Mouse (Mus musculus) limb, embryonic 13.5 days (tissue): ENCODE data around the gene Anapc1. TPM values are rescaled to one million over a fixed set of nuclear protein-coding genes. Genes with fewer than 3 reads are reported as not detected.
A peak's percentile ranks its signal among the peaks of the same experiment; 100 is the strongest.

Source experiments
- ATAC-seq: fragments of 200-750 bp; cut with Nextera tagmentation; 2 replicates; pipeline ENCODE4 v1.8.0; 2017; ENCODE audit warnings: low read depth, moderate number of reproducible peaks, moderate TSS enrichment; ENCODE audit not compliant: low FRiP score
- H3K27ac ChIP-seq: fragments of 300-500 bp; sonication (generic); 2 replicates; pipeline ENCODE4 v1.5.1; 2015; ENCODE audit warnings: inconsistent platforms, mild to moderate bottlenecking, moderate library complexity
- H3K27me3 ChIP-seq: fragments of 300-500 bp; sonication (generic); 2 replicates; pipeline ENCODE4 v1.6.1; 2015; ENCODE audit warnings: mild to moderate bottlenecking, inconsistent platforms
- H3K36me3 ChIP-seq: fragments of 300-500 bp; sonication (generic); 2 replicates; pipeline ENCODE4 v1.6.1; 2015; ENCODE audit warnings: inconsistent platforms, mild to moderate bottlenecking, moderate library complexity
- H3K4me1 ChIP-seq: fragments of 300-500 bp; sonication (generic); 2 replicates; pipeline ENCODE4 v1.6.1; 2015; ENCODE audit warnings: inconsistent platforms
- H3K4me2 ChIP-seq: fragments of 300-500 bp; sonication (generic); replicated peaks from 2 replicates; pipeline ENCODE4 v1.6.1; 2015; ENCODE audit warnings: inconsistent platforms, mild to moderate bottlenecking, moderate library complexity
- H3K4me3 ChIP-seq: fragments of 300-500 bp; sonication (generic); 2 replicates; pipeline ENCODE4 v1.5.1; 2015; ENCODE audit warnings: moderate library complexity, mild to moderate bottlenecking, inconsistent platforms
- H3K9ac ChIP-seq: fragments of 300-500 bp; sonication (generic); 2 replicates; pipeline ENCODE4 v1.6.1; 2015; ENCODE audit warnings: mild to moderate bottlenecking, inconsistent platforms
- H3K9me3 ChIP-seq: fragments of 300-500 bp; sonication (generic); 2 replicates; pipeline ENCODE4 v1.6.1; 2016; ENCODE audit warnings: inconsistent platforms
- WGBS: fragments of 180-500 bp; shearing (Covaris S2); methylation state at CpG from one replicate; pipeline ENCODE4 v1.1.7; 2015; 5-methylcytosine and 5-hydroxymethylcytosine counted together
- polyA plus RNA-seq: library from polyadenylated mRNA; unstranded; fragments of >200 nt; fragmentation: Nextera tagmentation; extraction: Ambion mirVana; gene quantifications from 2 replicates; pipeline ENCODE4 v1.2.1, GENCODE M21; 2015

Anapc1 gene
- polyA plus RNA-seq, 1 experiment from 2014 or later, result 73.0 TPM

DNA sequence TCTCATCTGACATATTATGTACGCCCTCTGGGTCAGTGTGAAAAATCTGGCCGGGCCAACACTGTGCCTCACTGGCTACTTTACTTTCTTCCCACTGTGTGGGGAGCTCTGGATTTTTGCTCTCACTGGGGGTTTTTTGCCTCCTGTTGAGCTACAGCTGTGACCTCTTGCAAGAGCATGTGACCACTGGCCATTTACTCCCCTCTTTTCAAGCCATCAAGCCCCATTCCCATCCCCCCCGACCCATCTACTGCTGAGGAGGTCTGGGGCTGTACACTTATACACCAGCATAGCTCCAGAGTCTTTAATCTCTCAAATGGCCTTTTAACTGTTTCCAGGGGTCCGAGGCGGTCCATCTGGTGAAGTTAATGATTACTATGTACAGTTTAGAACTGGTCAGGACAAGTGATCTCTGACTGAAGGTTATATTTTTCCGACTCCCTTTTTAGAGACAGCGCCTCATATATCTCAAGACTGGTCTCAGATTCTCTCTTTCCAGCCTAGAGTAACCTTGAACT is 27.6 kb upstream of the Anapc1 start:
- peak overlapping the region; percentile 50 for H3K4me2 ChIP-seq
- no peak overlapping the region for H3K9ac ChIP-seq
- peak overlapping the region; percentile 98 for H3K27ac ChIP-seq
- ATAC-seq, result peak; percentile 26
- 16% methylated on average over 7 of the region's 7 CpGs for WGBS
- H3K27me3 ChIP-seq, result no peaks in the 10 kb centered on the region
- no peak overlapping the region for H3K4me3 ChIP-seq
- H3K9me3 ChIP-seq, result no peaks in the 10 kb centered on the region
- H3K36me3 ChIP-seq, result peaks cover 9% of the 10 kb centered on the region
- H3K4me1 ChIP-seq, result peaks cover 84% of the 10 kb centered on the region

DNA sequence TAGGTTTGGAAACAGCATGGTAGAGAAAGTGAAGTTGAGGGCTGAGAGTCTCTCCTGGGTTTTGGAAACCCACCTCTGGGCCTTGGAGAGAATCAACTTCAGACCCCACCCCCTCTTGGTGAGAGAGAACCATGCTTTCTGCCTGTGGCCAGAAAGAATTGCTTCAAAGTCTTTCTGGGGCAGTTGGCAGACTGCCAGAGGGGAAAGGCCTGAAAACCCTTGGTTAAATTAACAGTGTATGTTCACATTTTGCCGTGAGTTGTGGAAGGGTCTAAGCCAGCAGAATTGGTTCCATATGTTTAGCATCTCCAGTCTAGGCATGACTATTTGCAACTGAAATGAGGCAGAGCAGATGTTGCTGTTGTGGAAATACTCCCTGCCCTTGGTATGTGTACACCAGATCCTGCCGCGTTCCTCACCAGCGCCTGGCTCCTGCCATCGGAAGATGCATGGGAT is 26.4 kb upstream of the Anapc1 start:
- Histone ChIP-seq H3K9ac (no peak overlapping the region), H3K4me2 (peak overlapping the region; percentile 50), H3K9me3 (no peaks in the 10 kb centered on the region), H3K4me1 (peaks cover 94% of the 10 kb centered on the region), H3K27ac (peak overlapping the region; percentile 98), H3K4me3 (no peak overlapping the region; the same call in 1 of the 2 replicates), H3K27me3 (no peaks in the 10 kb centered on the region), H3K36me3 (no peaks in the 10 kb centered on the region)
- ATAC-seq, result peak; percentile 90
- WGBS, result 6% methylated on average over 5 of the region's 5 CpGs

DNA sequence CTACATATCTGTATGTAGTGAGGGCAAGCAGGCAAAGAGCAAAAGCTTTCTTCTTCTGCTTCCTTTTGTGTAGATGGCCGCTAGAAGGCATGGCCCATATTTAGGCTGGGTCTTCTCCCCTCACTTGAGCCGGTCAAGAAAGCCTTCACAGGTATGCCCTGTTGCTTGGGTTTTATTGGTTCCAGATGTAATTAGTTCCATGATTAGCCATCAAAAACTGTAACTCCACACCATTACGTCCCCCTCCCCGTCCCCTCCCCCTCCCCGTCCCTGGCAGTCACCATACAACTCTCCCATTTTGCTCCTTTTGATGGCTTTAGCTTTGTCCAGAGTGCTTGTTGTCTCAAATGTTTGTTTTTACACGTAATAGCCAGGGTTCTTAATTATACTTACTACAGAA is 25.7 kb upstream of the Anapc1 start:
- Histone ChIP-seq H3K4me2 (peak overlapping the region; percentile 50), H3K27me3 (no peaks in the 10 kb centered on the region), H3K27ac (peak overlapping the region; percentile 98), H3K36me3 (peaks cover 4% of the 10 kb centered on the region; the same call in 1 of the 2 replicates), H3K4me3 (no peak overlapping the region), H3K9me3 (no peaks in the 10 kb centered on the region), H3K4me1 (peaks cover 93% of the 10 kb centered on the region), H3K9ac (no peak overlapping the region)
- 13% methylated on average over 6 of the region's 6 CpGs for WGBS
- no peak for ATAC-seq

DNA sequence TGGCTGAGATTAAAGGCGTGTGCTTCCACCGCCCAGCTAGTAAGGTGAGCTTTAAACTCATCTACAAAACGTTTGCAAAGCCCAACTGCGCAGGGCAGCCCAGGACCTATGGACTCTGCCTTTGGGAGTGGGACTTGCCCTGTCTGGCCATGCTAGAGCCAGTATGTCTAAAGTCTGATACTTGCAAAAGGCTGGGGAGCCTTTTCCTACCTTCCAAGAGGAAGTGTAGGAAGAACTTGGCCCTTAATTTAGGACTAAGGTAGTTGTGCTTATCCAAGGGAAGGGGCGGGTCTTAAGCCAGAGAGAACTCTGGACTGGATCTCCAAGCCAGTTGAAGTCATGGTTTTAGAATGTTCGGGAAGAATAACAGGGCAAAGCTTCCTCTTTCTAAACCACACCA is 23.4 kb upstream of the Anapc1 start:
- Histone ChIP-seq H3K36me3 (peaks cover 14% of the 10 kb centered on the region), H3K4me1 (peaks cover 72% of the 10 kb centered on the region), H3K4me3 (no peak overlapping the region), H3K27ac (peak overlapping the region; percentile 83), H3K9me3 (no peaks in the 10 kb centered on the region), H3K4me2 (peak overlapping the region; percentile 21; the same call in 1 of the 2 replicates), H3K27me3 (no peaks in the 10 kb centered on the region), H3K9ac (no peak overlapping the region)
- WGBS, result 35% methylated on average over 6 of the region's 6 CpGs
- no peak for ATAC-seq

DNA sequence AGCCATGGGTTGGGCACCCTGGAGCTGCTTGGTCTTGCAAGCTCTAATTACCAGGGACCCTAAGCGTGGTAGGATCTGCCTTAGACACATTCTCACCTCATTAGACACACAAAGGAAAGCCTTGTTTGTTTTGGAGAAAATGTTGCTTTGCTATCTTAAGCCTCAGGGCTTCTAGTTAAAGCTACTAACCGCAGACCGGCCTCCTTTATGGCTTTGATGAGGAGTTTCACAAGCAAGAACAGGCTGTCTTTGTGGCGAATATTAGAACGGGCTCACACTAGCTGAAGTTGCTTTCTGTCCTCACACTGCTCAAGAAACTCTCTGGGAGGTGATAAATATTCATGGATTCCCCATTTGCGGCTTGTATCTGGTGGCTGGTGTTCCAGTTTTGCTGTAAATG is 22.1 kb upstream of the Anapc1 start:
- 11% methylated on average over 6 of the region's 6 CpGs for WGBS
- H3K9me3 ChIP-seq, result no peaks in the 10 kb centered on the region
- peak overlapping the region; percentile 2; the same call in 1 of the 2 replicates for H3K9ac ChIP-seq
- no peak overlapping the region for H3K4me3 ChIP-seq
- peak overlapping the region; percentile 17 for H3K4me2 ChIP-seq
- ATAC-seq, result 0 out of 2 replicates have a peak, but pooled peaks have one; percentile 17
- H3K27me3 ChIP-seq, result no peaks in the 10 kb centered on the region
- H3K27ac ChIP-seq, result peak overlapping the region; percentile 83
- H3K36me3 ChIP-seq, result peaks cover 23% of the 10 kb centered on the region
- peaks cover 58% of the 10 kb centered on the region for H3K4me1 ChIP-seq

DNA sequence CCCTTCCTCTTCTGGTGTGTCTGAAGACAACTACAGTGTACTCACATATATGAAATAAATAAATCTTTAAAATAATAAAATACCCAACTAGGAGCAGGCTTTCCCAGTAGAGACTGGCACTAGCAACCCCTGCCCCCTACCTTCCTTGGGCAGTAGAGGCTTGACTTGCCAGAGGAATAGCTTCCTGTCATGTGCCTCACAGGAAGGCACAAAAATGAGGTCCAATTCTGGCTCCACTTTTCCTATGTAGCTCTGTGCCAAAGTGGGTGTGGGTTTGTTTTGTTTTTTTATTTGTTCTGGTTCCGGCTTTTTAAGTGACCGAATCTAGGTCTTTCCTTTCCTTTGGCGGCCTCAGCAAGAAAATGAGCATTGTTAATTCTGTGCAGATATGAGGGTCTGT is 17.3 kb upstream of the Anapc1 start:
- H3K4me3 ChIP-seq, result no peak overlapping the region
- ATAC-seq, result no peak
- peaks cover 24% of the 10 kb centered on the region for H3K4me1 ChIP-seq
- H3K9ac ChIP-seq, result no peak overlapping the region
- WGBS, result 93% methylated on average over 3 of the region's 3 CpGs
- no peaks in the 10 kb centered on the region for H3K27me3 ChIP-seq
- H3K27ac ChIP-seq, result no peak overlapping the region
- H3K4me2 ChIP-seq, result no peak overlapping the region
- peaks cover 40% of the 10 kb centered on the region for H3K36me3 ChIP-seq
- no peaks in the 10 kb centered on the region for H3K9me3 ChIP-seq

DNA sequence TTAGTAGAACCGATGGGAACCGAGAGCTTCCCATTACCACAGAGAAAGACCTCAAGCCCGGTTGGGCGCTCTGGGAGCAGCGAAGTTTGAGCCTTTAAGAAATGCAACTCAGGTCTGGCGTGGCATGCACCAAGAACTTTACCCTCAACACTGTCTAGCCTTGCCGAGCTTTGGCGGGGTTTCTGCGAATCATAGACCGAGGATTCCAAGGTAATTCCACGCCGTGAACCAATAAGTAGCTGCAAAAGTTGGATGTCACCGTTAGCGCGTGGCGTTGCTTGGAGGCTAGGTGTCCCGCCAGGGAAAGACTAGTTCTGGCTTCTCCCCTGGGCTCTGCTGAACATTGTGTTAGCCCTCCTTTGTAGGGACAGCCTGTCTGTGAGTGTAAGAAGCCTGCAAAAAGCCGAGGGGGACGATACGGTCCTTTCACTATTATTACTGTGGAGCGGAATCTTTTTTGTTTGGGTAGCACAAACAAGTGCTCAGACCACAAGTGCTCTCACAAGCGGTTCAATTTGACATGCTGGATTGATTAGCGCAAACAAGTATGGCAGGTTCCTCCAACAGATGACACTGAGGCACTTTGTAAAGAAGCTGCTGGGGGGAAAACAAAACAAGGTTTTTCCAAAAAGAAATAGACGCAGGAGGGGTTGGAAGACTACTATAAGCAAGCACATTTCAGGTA is 12.2 kb upstream of the Anapc1 start:
- peaks cover 15% of the 10 kb centered on the region for H3K4me1 ChIP-seq
- peak overlapping the region; percentile 97 for H3K27ac ChIP-seq
- H3K9ac ChIP-seq, result peak overlapping the region; percentile 80
- H3K9me3 ChIP-seq, result no peaks in the 10 kb centered on the region
- H3K27me3 ChIP-seq, result no peaks in the 10 kb centered on the region
- peak overlapping the region; percentile 64 for H3K4me2 ChIP-seq
- H3K36me3 ChIP-seq, result peaks cover 17% of the 10 kb centered on the region; the same call in 1 of the 2 replicates
- peak; percentile 48 for ATAC-seq
- peak overlapping the region; percentile 79 for H3K4me3 ChIP-seq
- WGBS, result under 1% methylated on average over 24 of the region's 24 CpGs

DNA sequence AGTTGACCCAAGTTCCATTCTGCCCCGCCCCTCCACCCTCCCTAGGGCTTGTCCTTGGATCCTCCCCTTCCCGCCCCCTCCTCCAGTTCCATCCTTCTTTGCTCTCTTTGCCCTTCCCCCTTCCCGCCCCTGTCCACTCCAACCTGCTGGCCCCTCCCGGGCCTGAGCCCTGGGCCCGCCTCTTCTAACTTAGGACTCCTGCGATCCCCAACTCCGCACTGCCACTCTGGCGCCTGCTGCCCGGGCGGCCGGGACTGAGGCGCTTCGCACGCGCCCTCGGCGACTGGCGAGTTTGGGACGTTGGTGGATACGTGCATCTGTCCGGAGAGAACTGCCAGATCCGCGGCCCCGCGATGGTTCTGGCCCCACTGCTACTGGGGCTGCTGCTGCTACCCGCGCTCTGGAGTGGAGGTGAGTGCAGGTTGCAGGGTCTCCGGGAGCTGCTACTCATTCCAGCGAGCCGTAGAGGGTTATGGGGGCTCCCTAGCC is 11.5 kb upstream of the Anapc1 start, which contains the start of gene Mertk:
Gene Mertk, plus strand, starts transcription at position 264 of the 489 bp plus-strand sequence.
- H3K27ac ChIP-seq, result peak within 1 kb of the TSS; percentile 97
- H3K9me3 ChIP-seq, result no peaks in the 10 kb centered on the region
- H3K4me1 ChIP-seq, result peaks cover 15% of the 10 kb centered on the region
- peak; percentile 94 for ATAC-seq
- peak within 1 kb of the TSS; percentile 80 for H3K9ac ChIP-seq
- H3K27me3 ChIP-seq, result no peaks in the 10 kb centered on the region
- H3K36me3 ChIP-seq, result peaks cover 14% of the 10 kb centered on the region; the same call in 1 of the 2 replicates
- whole genome bisulfite sequencing, result under 1% methylated on average over 30 of the region's 30 CpGs
- peak within 1 kb of the TSS; percentile 64 for H3K4me2 ChIP-seq
- H3K4me3 ChIP-seq, result peak within 1 kb of the TSS; percentile 79

DNA sequence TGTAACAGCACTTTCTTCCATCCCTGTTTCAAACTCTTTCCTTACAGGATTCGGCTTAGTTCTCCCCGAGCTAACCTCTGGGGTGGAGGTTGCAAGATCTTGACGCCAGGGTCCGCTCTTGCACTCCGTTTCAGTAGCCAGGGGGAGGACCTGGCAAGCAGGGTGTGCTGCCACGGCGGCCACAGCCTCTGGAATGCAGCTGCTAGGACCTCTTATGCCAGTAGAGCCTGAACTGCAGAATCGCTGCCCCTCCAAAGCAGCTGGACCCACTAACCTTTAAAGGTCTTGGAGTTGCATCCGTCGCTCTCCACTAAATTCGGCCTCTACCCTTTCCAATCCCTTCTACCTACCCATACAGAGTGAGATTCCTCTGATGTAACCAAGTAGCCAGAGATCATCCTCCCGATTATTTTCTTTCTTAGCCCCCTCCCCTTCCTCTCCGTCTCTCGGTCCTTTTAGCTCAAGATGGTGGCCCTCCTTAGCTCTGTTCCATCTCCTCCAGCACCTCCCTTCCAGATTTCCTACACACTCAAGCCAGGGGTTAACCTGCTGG is 11.0 kb upstream of the Anapc1 start:
- H3K9me3 ChIP-seq, result no peaks in the 10 kb centered on the region
- peaks cover 10% of the 10 kb centered on the region; the same call in 1 of the 2 replicates for H3K36me3 ChIP-seq
- H3K27ac ChIP-seq, result peak overlapping the region; percentile 97
- peaks cover 15% of the 10 kb centered on the region for H3K4me1 ChIP-seq
- peak overlapping the region; percentile 80 for H3K9ac ChIP-seq
- WGBS, result under 1% methylated on average over 14 of the region's 14 CpGs
- H3K27me3 ChIP-seq, result no peaks in the 10 kb centered on the region
- H3K4me3 ChIP-seq, result peak overlapping the region; percentile 79
- peak; percentile 89 for ATAC-seq
- H3K4me2 ChIP-seq, result peak overlapping the region; percentile 64

DNA sequence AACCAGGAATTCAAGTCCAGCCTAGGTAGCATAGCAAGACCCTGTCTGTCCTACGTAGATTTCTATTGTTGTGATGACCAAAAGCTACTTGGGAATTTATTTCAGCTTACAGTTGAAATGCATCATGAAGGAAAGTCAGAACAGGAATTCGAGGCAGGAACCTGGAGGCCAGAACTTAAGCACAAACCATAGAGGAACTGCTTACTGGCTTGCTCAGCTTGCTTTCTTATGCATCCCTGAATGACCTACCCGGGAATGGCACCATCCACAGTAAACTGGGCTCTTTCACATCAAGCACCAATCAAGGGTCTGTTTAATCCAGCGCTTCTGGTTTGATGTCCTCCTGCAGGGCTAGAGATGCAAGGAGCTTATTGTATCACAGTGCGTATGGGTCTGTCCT is 10.4 kb upstream of the Anapc1 start:
- ATAC-seq, result no peak
- Histone ChIP-seq H3K9ac (no peak overlapping the region; the same call in 1 of the 2 replicates), H3K27ac (peak overlapping the region; percentile 97), H3K4me3 (peak overlapping the region; percentile 79; the same call in 1 of the 2 replicates), H3K4me1 (peaks cover 16% of the 10 kb centered on the region), H3K9me3 (no peaks in the 10 kb centered on the region), H3K4me2 (peak overlapping the region; percentile 64), H3K27me3 (no peaks in the 10 kb centered on the region), H3K36me3 (peaks cover 3% of the 10 kb centered on the region; the same call in 1 of the 2 replicates)
- 53% methylated on average over 5 of the region's 5 CpGs for WGBS

DNA sequence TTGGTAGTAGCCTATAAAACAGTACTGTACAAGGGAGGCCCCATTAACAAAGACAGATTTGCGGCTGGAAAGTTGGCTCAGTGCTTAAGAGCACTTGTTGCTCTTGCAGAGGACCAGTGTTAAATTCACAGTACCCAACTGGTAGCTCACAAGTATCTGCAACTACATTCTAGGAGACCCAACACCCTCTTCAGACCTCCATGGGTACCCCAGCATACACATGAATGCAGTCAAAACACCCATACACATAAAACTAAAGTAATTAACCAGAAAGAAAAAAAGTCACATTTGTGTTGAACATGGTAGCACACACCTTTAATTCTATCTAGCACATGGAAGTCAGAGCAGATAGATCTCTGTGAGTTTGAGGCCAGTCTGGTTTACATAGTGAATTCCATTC is 9.9 kb upstream of the Anapc1 start:
- no peak overlapping the region; the same call in 1 of the 2 replicates for H3K27ac ChIP-seq
- no peaks in the 10 kb centered on the region; the same call in 1 of the 2 replicates for H3K36me3 ChIP-seq
- 0 out of 2 replicates have a peak overlapping the region, but pooled peaks have one; percentile 64 for H3K4me2 ChIP-seq
- H3K4me3 ChIP-seq, result no peak overlapping the region
- 89% methylated on average over 1 of the region's 1 CpGs for WGBS
- H3K27me3 ChIP-seq, result no peaks in the 10 kb centered on the region
- ATAC-seq, result no peak
- H3K9me3 ChIP-seq, result no peaks in the 10 kb centered on the region
- peaks cover 17% of the 10 kb centered on the region for H3K4me1 ChIP-seq
- no peak overlapping the region for H3K9ac ChIP-seq

DNA sequence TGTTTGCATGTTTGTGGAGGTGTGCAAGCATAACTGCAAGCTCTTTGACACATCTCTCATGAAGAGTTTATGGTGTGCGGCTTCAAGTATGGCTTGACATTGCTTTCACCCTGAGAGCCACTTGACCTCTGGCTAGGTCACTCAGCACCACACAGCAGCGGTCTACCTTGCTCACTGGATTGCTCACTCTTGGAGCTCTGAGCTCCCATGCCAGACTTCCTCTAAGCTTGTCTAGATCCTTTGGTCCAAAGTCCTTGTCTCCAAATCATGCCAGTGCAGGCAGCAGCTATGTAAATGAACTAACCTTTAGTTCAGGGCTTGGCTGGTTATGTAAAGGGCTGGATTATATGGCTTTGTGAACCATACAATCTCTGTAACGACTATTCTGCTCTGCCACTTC is 9.2 kb upstream of the Anapc1 start:
- Histone ChIP-seq H3K9me3 (no peaks in the 10 kb centered on the region), H3K9ac (no peak overlapping the region), H3K4me2 (no peak overlapping the region), H3K4me1 (peaks cover 17% of the 10 kb centered on the region), H3K27ac (no peak overlapping the region), H3K4me3 (no peak overlapping the region), H3K27me3 (no peaks in the 10 kb centered on the region), H3K36me3 (no peaks in the 10 kb centered on the region)
- WGBS, result 83% methylated on average over 3 of the region's 3 CpGs
- ATAC-seq, result no peak
